Mouse (Mus musculus): ENCODE data around the gene Lrcol1.

DNA sequence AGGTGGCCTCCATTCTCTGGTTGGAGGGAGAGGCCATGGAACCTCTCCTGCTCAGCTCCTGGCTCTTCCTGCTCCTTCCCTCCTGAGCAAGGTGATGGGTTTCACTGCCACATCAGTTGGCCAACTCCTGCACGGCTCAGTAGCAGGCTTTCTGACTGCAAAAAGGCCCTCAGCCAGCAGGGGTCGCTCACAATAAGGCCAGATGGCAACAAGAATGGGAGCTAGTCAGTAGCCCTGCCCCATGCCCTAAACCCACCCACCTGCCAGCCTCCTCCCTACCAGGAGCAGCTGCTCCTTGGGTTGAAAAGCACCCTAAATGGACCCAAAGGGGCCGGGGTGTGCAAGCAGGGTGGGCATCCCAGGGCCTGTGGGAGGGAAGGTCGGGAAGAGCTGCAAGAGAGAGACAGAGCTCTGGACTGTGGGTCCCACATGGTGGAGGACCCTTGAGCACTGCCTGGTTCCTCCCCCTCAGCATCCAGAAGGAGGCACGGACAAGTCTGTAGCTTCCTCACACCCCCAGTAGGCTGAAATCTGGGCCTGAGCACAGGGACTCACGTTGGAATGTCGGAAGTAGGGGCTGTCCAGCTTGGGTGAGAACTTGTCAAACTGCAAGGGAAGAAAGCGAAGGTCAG lies 32.4 kb downstream of the Lrcol1 start:
- TF ChIP-seq GATA1 (IDR thresholded peaks at IDR 0.05; ENCODE audit: low read length) (no peak), TAL1 (IDR thresholded peaks at IDR 0.05; ENCODE audit: low read length) (no peak)

Measured in erythroblast, embryonic 14.5 days (primary cell).